Mouse (Mus musculus) cerebellum, postnatal 25 days (tissue): Measurements from ENCODE around the gene Fbxo42.
A peak's percentile ranks its signal among the peaks of the same experiment; 100 is the strongest.
"Not testable (repeated sequence)": the region's sequence is repeated elsewhere in the genome, so short reads cannot be mapped to it uniquely, and the experiment has no call there.

Source experiments
- DNase-seq, 2 experiments: peaks; one replicate each; pipeline ENCODE4 v3.0.0; 2021; ENCODE audit warnings: mixed read lengths in 2 of 2

The Fbxo42 gene

GRCm38 (mm10) chr4:141137740-141138139 lies 10.0 kb upstream of the Fbxo42 start:
- DNase-seq = not testable (repeated sequence)

DNA sequence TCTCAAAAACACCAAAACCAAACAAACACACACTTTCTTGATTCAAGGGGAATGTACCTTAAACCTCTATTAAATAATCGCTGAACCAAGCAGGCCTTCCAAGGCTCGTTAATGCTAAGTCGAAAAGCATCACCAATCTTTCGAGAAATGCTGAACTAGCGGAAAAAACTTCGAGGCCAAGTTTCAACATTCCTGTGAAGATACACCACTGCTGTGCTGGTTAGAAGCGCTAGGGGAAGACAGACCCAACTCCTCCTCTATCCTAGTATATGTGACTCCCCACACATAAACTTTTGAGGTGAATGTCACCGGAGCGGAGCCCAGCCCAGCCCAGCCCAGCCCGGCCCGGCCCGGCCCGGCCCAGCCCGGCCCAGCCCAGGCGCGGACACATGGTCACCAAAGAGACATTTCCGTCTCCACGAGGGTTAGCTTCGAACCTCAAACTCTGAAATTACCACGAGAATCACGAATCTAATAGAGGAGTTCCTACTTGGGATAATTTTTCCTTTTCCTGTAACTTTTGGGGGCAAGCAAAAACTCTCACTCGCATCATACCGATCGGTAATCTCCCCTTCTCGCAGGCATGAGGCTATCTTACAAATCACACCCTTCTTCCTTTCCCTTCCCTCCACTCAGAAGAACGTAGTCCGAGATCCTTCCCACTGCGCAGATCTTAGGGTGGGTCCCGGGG lies 9.1 kb upstream of the Fbxo42 start:
- DNase-seq = no peak

DNA sequence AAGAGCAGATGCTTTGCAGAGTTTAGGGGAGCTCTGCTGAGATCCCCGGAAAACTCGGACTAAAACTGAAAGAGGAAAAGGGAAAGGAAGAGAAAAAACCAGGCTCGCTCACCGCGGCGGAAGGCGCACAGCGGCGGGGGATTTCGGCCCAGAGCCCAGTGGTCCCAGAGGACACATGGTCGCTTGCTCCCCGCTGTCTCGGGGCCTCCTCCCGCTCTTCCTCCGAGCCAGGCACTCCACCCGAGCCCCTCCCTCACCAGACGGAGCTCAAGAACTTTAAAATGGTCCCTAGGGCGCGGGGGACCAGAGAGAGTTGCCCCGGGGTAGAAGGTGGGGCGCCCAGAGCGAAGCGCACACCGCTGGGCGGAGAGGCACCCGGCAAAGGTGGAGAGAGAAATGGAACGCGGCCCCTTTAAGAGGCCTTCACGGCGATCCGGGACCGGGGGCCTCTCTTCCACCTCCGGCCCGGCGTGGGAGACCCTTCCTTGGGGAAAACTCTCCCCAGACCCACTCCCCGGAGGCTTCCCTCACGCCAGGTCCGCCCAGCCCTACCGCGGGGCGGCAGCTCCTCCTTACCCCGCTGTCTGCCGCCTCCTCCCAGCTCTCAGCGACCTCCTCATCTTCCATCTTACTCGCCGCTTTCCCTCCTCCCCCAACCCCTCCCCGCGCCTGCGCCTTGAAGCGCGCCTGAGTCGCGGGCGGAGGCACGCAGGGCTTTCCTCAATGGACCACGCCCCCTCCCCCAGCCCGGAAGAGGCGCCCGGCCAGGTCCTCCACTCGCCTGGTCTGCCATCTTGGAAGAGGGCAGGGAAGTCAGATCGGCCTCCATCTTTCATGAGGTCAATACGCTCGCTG lies 8.4 kb upstream of the Fbxo42 start, which contains the start of gene Szrd1:
Gene Szrd1, minus strand, starts transcription at position 660 of the 855 bp plus-strand sequence.
- peak; percentile 99 to 100 for DNase-seq

GRCm38 (mm10) chr4:141140354-141140753 lies 7.4 kb upstream of the Fbxo42 start:
- not testable (repeated sequence) for DNase-seq

- no peak for DNase-seq
These were observed 6.7 kb upstream of the Fbxo42 start for GRCm38 (mm10) chr4:141140967-141141366.

DNA sequence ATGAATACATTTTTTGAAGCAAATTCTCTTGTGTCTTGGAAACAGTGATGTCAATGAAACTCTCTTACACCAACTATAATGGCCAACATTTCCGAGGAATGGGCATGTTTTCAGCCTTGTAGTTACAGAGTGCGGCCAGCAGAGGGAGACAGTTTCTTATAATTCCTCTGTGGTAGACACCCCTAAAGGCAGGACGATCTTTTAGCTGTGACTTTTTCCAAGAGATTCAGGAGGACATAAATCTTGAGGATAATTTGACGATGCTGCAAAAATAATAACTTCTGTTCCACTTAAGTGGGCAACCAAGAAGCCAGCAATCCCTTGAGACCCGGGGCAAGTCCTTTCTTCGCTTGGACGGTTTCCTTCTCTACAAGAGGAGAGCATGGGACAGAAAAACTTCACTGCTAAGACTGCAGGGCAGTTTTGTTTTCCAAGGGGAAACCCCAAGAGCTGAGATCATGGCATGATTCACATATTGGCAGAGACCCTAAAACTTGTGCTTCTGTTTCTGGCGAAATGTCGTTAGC lies 5.4 kb upstream of the Fbxo42 start:
- DNase-seq = peak; percentile 83 to 85

DNA sequence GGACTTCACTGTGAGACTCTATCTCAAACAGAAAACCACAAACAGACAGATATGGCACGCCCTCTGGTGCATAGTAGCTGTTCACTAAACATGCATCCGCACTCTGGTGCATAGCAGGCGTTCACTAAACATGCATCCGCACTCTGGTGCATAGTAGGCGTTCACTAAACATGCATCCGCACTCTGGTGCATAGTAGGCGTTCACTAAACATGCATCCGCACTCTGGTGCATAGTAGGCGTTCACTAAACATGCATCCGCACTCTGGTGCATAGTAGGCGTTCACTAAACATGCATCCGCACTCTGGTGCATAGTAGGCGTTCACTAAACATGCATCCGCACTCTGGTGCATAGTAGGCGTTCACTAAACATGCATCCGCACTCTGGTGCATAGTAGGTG lies 2.6 kb upstream of the Fbxo42 start:
- DNase-seq = not testable (repeated sequence)

DNA sequence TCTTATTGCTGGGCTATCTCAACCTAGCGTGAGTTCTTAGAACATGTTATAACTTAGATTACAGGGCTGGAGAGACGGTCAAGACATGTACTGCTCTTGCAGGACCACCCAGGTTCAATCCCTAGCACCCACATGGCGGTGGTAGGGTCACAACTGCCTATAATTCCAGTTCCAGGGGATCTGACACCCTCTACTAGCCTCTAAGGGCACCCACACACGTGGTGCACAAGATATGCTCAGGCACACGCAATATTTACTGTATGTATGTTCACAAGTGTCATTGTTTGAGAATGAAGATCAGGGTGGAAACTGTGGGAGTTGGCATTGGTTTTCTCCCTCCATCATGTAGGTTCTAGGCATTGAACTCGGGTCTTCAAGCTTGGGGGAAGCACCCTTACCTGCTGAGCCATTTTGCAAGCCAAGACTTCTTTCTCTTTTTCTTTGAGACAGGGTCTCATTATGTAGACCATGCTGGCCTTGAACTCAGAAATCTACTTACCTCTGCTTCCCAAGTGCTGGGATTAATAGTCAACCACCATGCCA lies 1.2 kb upstream of the Fbxo42 start:
- DNase-seq = no peak

DNA sequence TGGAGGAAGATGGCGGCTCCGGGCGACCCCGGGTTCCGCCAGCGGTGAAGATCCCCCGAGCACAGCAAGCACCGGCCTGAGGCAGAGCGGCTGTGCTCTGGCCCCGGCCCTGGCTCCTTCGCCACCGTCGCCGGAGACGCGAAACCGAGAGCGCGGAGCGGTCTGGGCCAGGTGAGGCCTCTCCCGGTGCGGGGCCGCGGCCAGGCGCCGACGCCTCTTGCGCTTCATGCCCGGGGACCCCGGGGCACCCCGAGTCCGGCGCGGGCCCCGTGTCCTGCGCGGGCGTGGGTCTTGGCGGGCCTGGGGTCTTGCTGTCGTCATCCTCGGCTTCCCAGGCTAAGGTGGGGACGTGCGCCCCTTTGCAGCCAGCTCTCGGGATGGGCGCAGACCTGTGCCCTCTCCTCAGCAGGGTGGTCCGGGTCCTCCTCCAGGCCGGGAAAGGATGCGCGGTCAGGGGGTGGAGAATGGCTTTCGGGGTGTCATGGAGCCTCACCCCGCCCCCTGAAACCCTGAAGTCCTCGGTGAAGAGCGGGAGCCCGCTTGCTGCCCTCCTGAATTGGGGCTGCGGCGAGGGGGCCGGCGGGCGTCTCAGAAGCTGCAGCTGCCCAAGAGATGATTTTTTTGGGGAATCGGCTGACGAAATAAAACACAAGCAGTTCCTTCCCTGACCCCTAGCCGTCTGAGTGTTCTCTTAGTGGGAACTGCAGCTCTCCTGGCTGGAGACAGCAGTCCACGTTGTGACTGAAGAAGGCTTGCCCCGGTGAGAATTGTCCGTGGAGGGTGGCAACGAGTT lies 492 bp downstream of the Fbxo42 start:
- DNase-seq = peak in 1 of 2 experiments; percentile 59

DNA sequence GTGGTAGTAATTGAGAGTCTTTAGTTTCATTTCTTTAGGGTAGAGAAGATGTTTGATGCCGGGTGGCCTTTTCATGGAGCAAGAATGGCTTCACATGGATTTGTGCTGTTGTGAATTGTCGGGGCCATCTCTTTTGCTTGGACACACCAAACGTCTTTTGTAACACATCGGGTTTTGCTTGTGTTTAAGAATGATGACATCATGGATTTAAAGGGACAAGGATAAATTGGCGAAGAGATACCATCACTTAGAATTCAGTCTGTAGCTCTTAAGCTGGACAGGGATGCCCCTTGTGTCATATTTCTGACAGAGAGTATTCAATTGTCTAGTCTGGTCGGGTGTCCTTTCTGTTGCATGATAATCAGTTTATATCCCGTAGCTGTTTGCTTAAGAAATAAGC lies 1.4 kb downstream of the Fbxo42 start:
- no peak for DNase-seq

DNA sequence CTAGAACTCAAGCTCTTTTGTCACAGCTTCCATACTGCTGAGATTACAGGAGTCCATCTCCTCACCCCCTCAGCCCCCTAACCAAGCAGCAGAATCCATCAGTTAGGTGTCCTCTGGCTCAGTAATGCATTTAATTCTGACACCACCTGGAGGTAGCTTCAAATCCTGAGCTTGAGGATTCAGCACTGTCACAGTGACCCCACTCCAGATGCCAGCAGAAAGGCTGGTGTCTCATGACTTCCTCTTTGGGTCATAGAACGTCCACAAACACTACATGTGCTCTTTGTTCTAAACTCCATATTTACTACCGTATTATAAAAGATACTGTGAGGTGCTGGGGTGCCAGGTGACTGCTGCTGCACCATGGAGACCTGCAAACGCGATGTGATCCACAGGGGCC lies 9.8 kb downstream of the Fbxo42 start:
- no peak for DNase-seq

GRCm38 (mm10) chr4:141158609-141159008 lies 10.9 kb downstream of the Fbxo42 start:
- no peak for DNase-seq

- DNase-seq = no peak
These were observed 11.4 kb downstream of the Fbxo42 start for GRCm38 (mm10) chr4:141159093-141159492.

DNA sequence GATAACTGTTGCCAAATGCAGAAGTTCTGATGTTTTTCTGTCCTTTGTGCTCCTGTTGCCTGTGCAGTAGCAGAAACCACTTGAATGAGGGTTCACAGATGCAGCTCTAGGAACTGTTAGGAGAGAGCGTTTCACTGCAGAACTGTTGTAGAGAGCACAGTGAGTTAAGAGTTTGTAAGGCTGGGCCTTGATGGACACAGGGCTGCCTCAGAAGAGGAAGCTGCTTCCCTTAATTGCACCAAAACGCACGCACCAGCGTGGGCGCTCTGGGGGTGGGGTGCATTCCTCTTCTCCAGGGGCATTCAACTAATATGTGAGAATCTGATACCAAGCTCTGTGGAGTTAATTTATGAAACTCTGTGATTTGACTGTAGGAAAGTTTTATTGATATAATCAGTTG lies 12.0 kb downstream of the Fbxo42 start:
- DNase-seq = no peak

- no peak for DNase-seq
These were observed 12.5 kb downstream of the Fbxo42 start for GRCm38 (mm10) chr4:141160193-141160592.

GRCm38 (mm10) chr4:141161699-141162208 lies 14.0 kb downstream of the Fbxo42 start:
- no peak for DNase-seq

- DNase-seq = no peak
These were observed 16.0 kb downstream of the Fbxo42 start for GRCm38 (mm10) chr4:141163729-141164128.

GRCm38 (mm10) chr4:141165744-141166292 lies 18.1 kb downstream of the Fbxo42 start:
- DNase-seq = peak in 1 of 2 experiments; percentile 19

DNA sequence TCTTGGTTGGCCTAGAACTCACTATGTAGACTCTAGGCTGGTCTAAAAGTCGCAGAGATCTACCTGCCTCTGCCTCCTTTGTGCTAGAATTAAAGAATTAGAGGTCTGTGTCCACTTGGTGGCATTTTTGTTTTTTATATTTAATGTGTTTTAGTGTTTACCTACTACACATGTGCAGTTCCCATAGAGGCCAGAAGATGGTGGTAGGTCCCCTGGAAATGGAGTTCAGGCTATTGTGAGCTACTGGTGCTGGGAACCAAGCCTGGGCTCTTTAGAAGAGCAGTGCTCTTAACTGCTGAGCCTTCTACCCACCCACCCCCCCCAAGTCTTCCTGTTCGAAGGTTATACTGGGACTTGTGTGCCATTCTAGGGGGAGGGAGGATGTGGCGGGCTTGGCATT lies 19.4 kb downstream of the Fbxo42 start:
- DNase-seq = no peak

DNA sequence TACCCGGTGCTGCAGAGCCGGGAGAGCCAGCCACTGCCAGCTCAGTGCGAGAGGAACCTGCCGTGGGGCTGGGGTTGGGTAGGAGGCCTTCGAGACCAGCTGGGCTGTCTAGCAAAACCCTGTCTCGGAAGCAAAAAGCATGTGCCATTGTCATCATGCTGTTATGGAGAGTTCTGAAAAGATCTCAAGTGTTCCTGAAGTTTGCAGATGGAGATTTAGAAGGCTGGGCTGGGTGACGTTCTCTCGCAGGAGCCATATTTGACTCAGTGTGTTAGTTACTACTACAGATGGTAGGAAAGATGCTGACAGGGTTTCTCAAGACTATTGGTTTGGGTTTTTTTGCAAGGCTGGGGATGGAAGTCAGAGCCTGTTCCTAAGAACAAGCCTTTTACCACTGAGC lies 24.4 kb downstream of the Fbxo42 start:
- no peak for DNase-seq

GRCm38 (mm10) chr4:141175783-141176182 lies 28.1 kb downstream of the Fbxo42 start:
- DNase-seq = no peak

- DNase-seq = no peak
These were observed 28.7 kb downstream of the Fbxo42 start for GRCm38 (mm10) chr4:141176328-141176838.
